Mouse (Mus musculus) right cerebral cortex, adult 2 months (tissue): ENCODE measurements around the gene Ppp2r5a.

Experiments used
- DNase-seq, 2 experiments: peaks; one replicate each; pipeline ENCODE4 v3.0.0; 2021 to 2022; ENCODE audit warnings: low spot score in 2 of 2

The Ppp2r5a gene

GRCm38 (mm10) chr1:191380843-191381242 lies 22.2 kb downstream of the Ppp2r5a start:
- DNase-seq, result no peak

GRCm38 (mm10) chr1:191378080-191378479 lies 25.0 kb downstream of the Ppp2r5a start:
- DNase-seq, result no peak

DNA sequence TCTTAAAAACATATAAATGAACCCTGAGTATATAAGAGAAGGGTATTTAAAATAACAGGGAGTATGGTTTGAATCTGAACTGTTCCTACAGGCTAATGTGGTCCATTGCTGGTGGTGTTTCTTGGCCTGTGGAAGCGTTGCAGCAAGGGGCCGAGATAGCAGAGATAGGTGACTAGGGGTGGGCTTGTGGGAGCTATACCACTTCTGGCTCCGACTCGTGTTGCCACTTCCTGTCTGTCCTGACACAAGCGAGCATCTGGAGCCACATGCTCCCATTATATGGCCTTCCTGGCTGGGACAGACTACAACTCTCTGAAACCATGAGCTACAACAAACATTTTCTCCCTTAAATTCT lies 27.5 kb downstream of the Ppp2r5a start:
- DNase-seq, result no peak

- DNase-seq, result no peak
These were observed 28.0 kb downstream of the Ppp2r5a start for GRCm38 (mm10) chr1:191374993-191375643.

GRCm38 (mm10) chr1:191369140-191369539 lies 33.9 kb downstream of the Ppp2r5a start:
- no peak for DNase-seq

GRCm38 (mm10) chr1:191368193-191368592 lies 34.9 kb downstream of the Ppp2r5a start:
- no peak for DNase-seq

GRCm38 (mm10) chr1:191364477-191364876 lies 38.6 kb downstream of the Ppp2r5a start:
- no peak for DNase-seq

GRCm38 (mm10) chr1:191362412-191362811 lies 40.7 kb downstream of the Ppp2r5a start:
- no peak for DNase-seq

DNA sequence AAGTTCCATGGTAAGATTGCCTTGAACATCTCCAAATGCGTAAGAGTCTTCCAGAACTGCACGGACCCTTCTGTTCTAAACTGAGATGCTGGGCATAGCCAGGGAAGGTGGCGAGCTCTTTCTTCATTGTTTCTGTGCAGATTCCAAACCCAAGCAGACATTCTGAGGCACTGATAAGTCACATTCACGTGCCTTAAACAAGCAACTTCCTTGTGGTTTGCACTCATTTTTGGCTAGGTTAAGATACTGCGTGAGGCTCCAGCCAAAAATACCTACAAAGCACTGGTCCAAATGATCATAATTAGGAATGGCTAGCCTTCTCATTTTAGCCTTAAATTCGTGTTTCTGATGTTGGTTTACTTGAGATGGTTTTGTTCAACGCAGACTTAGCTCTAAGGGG lies 43.6 kb downstream of the Ppp2r5a start:
- no peak for DNase-seq

- DNase-seq, result no peak
These were observed 46.1 kb downstream of the Ppp2r5a start for GRCm38 (mm10) chr1:191356936-191357335.

DNA sequence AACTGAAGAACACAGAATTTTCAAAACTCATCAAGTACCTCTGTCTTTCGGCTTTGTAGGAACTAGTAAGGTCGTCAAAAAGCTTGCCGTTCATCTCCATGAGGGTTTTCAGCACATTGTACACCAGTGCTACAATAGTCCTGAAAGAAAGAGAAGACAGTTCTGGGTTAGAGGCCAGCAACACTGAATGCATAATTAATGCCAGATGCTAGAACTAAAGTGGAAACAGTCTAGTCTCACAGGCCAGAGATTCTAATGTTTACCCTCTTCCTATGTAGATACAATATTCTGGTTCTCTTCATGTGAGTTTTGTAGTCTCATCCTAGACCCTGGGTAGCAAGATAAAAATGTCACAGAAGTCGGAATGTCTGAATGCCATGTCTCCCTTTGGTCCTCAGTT lies 49.2 kb downstream of the Ppp2r5a start:
- no peak for DNase-seq

DNA sequence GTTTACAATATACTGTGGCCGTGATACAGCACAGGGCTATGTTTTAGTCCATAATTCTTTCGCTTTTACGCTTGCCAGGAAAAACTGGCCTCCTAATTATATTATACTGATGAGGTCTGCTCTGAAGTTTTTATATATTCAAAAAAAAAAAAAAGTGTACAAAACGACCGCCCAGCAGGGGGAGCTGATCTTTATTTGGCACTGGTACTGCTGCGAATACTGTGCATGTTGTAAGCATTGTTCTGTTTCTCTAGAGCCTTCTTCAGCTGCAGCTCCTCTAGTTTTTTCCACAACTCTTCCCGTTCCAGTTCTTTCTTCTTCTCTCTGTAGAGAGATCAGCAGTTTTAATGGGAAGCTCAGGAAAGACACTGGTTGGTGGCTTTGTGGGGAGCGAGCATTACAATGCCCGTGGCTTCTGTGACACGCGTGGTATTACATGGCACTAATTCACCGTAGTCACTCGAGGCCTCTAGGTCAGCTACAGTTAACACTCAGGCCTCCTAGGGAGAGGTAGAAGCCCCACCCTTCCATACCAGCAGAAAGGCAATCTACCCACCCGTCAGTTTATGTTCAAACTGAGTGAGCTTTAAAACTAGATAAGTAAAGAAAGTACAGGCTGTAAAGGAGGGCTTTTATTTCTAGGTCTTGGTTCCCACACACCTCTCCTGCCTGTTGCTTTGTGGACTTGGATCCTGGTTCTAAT lies 50.1 kb downstream of the Ppp2r5a start:
- peak; percentile 51 to 52 for DNase-seq

- DNase-seq, result no peak
These were observed 52.7 kb downstream of the Ppp2r5a start for GRCm38 (mm10) chr1:191350355-191350754.

GRCm38 (mm10) chr1:191349486-191350037 lies 53.5 kb downstream of the Ppp2r5a start:
- DNase-seq, result no peak

DNA sequence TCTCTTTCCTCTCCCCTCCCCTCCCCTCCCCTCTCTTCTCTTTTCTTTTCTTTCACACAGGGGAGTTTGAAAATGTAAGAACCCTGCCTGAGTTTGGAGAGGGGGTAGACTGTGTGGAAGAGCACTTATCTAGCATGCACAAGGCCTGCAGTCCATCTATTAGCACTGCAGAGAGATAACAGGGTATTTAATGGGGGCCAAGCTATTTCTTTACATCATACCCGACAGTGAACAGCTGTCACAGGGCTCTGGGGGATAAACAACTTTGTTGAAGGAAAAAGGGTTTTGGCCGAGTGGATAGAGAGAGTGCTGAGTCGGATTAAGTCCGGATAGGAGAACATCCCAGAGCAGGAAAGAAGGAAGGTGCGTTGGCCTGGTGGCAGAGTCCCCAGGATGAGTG lies 54.1 kb downstream of the Ppp2r5a start:
- no peak for DNase-seq

DNA sequence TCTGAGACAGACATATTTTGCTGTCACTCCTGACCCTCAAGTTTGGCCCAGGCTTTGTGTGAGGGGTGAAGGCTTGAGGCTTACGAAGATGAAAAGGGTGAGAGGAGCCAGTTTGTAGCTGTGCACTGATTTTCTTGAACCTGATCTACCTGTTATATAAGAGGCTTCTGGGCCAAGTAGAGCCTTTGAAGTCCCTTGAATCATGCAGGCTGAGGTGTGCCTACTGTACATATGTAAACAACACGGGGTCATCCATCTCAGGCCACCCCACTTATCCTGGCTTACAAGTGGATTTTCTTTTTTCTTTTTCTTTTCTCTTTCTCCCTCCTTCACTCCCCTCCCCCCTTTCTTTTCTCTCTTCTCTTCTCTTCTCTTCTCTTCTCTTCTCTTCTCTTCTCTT lies 54.5 kb downstream of the Ppp2r5a start:
- no peak for DNase-seq

DNA sequence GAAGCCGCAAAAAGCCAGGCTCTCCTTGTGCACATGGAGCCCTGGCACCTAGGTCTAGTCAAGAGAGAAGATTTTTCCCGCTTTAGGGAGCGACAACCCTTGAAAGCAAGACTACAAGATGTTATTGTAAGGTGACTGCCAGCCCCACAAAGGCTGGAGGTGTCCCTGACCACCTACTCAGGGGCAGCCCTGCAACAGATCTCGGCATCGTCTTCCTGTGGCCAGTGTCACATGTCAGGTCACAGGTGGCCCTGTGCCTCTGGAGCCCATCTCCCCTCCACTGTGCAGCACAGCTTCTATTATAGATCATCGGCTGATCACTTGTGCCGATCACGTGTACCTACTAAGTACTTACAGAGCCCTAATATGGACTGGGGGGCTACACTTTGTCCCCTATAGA lies 55.5 kb downstream of the Ppp2r5a start:
- no peak for DNase-seq

DNA sequence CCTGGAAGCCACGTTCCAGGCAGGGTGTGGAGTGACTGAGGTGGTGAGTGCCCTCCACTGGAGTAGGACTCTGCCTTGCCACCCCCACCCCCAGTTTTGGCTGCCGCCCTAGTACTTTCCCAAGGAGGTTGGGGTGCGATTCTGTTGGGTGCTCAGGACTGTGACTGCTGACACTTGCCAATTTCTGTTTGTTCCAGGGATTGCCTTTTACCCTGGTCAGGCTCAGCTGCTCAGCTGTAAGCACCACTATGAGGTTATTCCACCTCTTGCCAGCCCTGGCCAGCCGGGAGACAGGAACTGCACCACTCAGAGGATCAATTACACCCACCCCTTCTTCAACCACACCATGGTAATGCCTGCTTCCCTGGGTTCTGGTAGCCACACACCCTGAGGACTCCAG lies 62.5 kb downstream of the Ppp2r5a start:
- no peak for DNase-seq

GRCm38 (mm10) chr1:191339876-191340275 lies 63.2 kb downstream of the Ppp2r5a start:
- no peak for DNase-seq

DNA sequence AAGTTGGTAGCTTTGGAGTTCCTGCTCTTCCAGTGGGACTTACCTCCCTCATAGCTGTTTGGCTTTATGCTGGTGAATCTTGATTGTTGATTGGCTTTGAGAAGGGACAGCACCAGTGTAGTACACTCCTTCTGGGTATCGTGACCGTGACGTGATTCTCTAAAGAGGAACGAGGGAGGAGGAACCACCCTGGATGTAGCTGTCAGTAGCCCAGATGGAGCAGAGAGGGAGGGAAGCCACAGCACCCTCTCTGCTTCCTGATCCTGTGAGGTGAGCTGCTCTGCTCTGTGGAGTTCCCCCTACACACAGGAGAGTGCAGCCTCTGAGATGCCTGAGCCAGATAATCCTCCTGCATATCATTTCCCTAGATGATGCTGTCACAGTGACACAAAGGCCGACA lies 68.6 kb downstream of the Ppp2r5a start:
- no peak for DNase-seq

DNA sequence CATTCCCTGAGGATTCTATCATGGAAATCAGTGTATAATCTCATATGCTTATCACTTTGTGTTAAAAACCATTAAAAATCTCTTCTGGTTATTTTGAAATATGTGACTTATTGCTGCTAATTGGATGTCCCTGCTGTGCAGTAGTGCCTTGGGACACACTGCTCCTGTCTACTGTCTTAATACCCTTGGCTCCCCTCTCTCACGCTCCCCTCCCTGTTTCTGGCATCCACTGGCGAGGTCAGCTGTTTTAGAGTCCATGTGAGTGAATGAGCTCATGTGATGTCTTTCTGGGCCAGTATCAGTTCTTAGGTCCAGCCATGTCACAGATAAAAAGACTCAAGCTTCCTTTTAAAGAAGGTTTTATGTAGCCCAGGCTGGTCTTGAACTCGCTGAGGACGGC lies 72.7 kb downstream of the Ppp2r5a start:
- DNase-seq, result no peak

DNA sequence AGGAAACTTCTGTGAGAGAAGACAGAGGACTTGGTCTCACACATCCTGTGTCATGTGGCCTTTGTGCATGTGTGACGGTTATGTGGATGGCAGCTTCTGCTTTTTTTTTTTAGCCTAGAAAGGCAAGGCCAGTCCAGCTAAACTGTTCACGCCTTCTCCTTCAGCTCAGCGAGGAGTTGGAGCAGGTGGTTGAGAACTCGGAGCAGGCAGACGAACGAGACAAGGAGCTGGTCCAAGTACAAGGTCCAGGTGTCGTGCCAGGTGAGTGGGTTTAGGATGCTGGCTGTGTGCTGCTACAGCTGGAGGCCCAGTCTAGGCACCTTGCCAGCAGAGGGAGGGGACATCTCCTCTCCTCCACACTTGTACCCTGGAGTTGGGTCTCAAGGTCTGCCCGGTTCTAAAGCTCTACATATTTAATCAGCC lies 75.0 kb downstream of the Ppp2r5a start:
- DNase-seq, result no peak

- no peak for DNase-seq
These were observed 75.8 kb downstream of the Ppp2r5a start for GRCm38 (mm10) chr1:191327258-191327657.
